Mouse (Mus musculus) C2C12 (cell line): ENCODE results near the gene Elk3.

Experiments used
- CEBPB ChIP-seq: IDR thresholded peaks from one replicate; pipeline ENCODE4 v1.6.1; 2011; ENCODE audit warnings: low read depth, mild to moderate bottlenecking, control low read depth, moderate library complexity
- CTCF ChIP-seq: IDR thresholded peaks from one replicate; pipeline ENCODE4 v1.5.1; 2011; ENCODE audit not compliant: control insufficient read depth, insufficient read depth, insufficient read length
- MAX ChIP-seq: IDR thresholded peaks from one replicate; pipeline ENCODE4 v1.6.1; 2011; ENCODE audit warnings: mild to moderate bottlenecking, control low read depth
- MYOD1 ChIP-seq: IDR thresholded peaks from one replicate; pipeline ENCODE4 v1.6.1; 2011; ENCODE audit warnings: low read depth; ENCODE audit not compliant: control insufficient read depth, insufficient read length
- MYOG ChIP-seq: IDR thresholded peaks from one replicate; pipeline ENCODE4 v1.6.1; 2011; ENCODE audit not compliant: control insufficient read depth, insufficient read length; ENCODE audit errors: extremely low read depth
- USF1 ChIP-seq: IDR thresholded peaks from one replicate; pipeline ENCODE4 v1.6.1; 2011; ENCODE audit warnings: low read depth, mild to moderate bottlenecking, control low read depth, moderate library complexity

DNA sequence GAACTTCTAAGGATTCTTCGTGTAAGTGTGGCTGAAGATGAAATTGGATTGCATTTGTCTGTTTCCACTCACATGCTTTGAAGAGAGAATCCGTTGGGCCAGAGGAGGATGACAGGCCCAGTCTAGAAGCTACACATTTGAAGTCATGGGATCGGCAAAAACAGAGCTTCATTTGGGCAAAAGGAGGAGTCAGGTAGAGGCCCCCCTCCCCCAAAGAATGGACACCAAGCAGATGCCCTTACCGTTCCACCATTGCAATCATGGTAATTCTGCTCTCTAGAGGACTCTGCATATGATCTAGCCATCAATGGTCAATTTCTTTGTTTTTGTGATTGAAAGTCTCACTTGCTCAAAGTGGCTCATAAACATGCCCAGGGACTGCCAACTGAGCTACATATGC is 47.9 kb upstream of the Elk3 start:
- no peak for TF ChIP-seq CTCF
- no peak for TF ChIP-seq USF1
- TF ChIP-seq MYOG = no peak
- TF ChIP-seq MYOD1 = no peak
- TF ChIP-seq MAX = no peak
- TF ChIP-seq CEBPB = no peak
